Mouse (Mus musculus) gastrocnemius, adult 18-20 months (tissue): Measurements from ENCODE around the gene Ctf2. TPM values are rescaled to one million over a fixed set of nuclear protein-coding genes. Genes with fewer than 3 reads are reported as not detected.

Experiments
- DNase-seq: peaks from one replicate; pipeline ENCODE4 v3.0.0; 2021; ENCODE audit warnings: low spot score
- microRNA-seq: library from miRNA; unstranded; fragments of <30 nt; microRNA quantifications from one replicate; pipeline ENCODE4 v1.2.0, GENCODE M21; 2021
- total RNA-seq, 2 experiments: library from RNA; stranded (reverse); gene quantifications; 2 replicates each; pipeline ENCODE4 v1.2.3; 2021

Ctf2 gene
- total RNA-seq, 2 experiments from 2014 or later = not detected

GRCm38 (mm10) chr7:127686740-127687449 lies 45.1 kb downstream of the Ctf2 start:
- no peak for DNase-seq

GRCm38 (mm10) chr7:127685304-127686018 lies 46.5 kb downstream of the Ctf2 start:
- peak; percentile 72 for DNase-seq

- DNase-seq = no peak
Observed at GRCm38 (mm10) chr7:127681888-127682553, 49.9 kb downstream of the Ctf2 start.

- no peak for DNase-seq
Observed at GRCm38 (mm10) chr7:127680541-127680940, 51.4 kb downstream of the Ctf2 start.

DNA sequence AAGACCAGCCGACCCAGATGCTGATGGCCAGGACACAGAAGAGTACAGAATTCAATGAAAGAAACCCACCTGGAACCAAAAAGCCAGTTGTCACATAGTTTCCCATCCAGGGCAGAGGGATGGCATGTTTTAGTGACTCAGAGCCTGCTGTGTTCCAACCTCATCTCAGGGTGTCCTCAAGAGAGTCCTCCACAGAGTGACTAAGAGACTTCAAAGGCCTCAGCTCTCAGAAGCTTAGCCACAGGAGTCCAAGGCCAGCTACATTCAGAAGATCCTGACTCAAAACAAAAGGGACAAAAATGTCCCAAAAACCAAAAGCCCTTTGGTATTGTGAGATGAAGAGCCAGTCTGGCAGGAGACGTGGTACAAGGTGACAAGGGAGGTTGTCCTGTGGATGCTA lies 53.2 kb downstream of the Ctf2 start:
- no peak for DNase-seq

- no peak for DNase-seq
Observed at GRCm38 (mm10) chr7:127677609-127678008, 54.4 kb downstream of the Ctf2 start.

GRCm38 (mm10) chr7:127677077-127677476 lies 54.9 kb downstream of the Ctf2 start:
- peak; percentile 39 for DNase-seq

DNA sequence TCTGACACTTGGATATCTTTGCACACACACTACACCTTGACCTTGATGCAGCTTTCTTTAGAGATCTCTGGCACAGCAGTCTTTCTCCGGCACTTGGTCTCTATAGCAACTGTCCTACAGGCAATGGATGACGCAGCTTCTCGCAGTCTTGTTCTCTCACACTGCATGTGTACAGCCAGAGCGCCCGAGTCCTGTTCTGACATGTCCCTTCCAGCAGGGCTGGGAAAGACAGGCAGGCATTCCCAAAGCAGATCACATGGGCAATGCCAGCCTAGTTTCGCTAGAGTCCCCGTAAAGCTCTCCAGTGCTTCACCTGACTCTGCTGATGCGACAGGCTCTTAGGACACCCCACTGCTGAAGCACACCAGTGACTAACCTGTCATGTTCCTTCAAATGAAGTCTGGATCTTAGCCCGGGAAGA lies 56.6 kb downstream of the Ctf2 start:
- DNase-seq = no peak

- peak; percentile 88 for DNase-seq
Observed at GRCm38 (mm10) chr7:127674977-127675376, 57.0 kb downstream of the Ctf2 start.

- no peak for DNase-seq
Observed at GRCm38 (mm10) chr7:127672776-127673175, 59.2 kb downstream of the Ctf2 start.

- DNase-seq = no peak
Observed at GRCm38 (mm10) chr7:127671880-127672774, 59.8 kb downstream of the Ctf2 start.

Small RNA genes within 50 kb of the gene (microRNA-seq; reads per million reads assigned to microRNA genes)
- not detected for gene Mir762

Other genes with a start within 250 kb of the Ctf2 start
- gene Srcap, start 220.2 kb downstream of the Ctf2 start, total RNA-seq = 10 to 100 TPM; 46.5 to 46.6 TPM
- 1 to 10 TPM; 2.8 to 3.8 TPM for gene Gm42715, start 212.6 kb downstream of the Ctf2 start, total RNA-seq
- gene Tmem265, start 170.8 kb downstream of the Ctf2 start, total RNA-seq = not detected
- 10 to 100 TPM in 1 of 2 experiments, 1 to 10 TPM in 1; 9.0 to 10.4 TPM for gene Phkg2, start 158.8 kb downstream of the Ctf2 start, total RNA-seq
- 1 to 10 TPM; 2.9 to 3.3 TPM for gene Ccdc189, start 143.6 kb downstream of the Ctf2 start, total RNA-seq
- gene Rnf40, start 143.4 kb downstream of the Ctf2 start, total RNA-seq = 10 to 100 TPM; 30.5 to 33.4 TPM
- gene Zfp629, start 116.4 kb downstream of the Ctf2 start, total RNA-seq = 1 to 10 TPM; 7.4 to 9.5 TPM
- 10 to 100 TPM; 26.2 to 37.9 TPM for gene Bcl7c, start 23.2 kb downstream of the Ctf2 start, total RNA-seq
- 10 to 100 TPM; 17.3 to 17.5 TPM for gene Ctf1, start 19.4 kb downstream of the Ctf2 start, total RNA-seq
- 1 to 10 TPM; 1.4 to 1.7 TPM for gene Fbxl19, start 12.4 kb upstream of the Ctf2 start, total RNA-seq
- 10 to 100 TPM; 11.4 TPM for gene Orai3, start 37.6 kb upstream of the Ctf2 start, total RNA-seq
- gene Setd1a, start 44.5 kb upstream of the Ctf2 start, total RNA-seq = 10 to 100 TPM; 16.2 to 17.6 TPM
- 1 to 10 TPM in 1 of 2 experiments, under 1 TPM in 1; 0.78 to 2.0 TPM for gene Gm49388, start 53.4 kb upstream of the Ctf2 start, total RNA-seq
- gene Hsd3b7, start 68.4 kb upstream of the Ctf2 start, total RNA-seq = 1 to 10 TPM; 4.2 TPM
- gene Stx4a, start 92.1 kb upstream of the Ctf2 start, total RNA-seq = 10 to 100 TPM; 46.4 to 56.7 TPM
- 1 to 10 TPM in 1 of 2 experiments, under 1 TPM in 1; 0.74 to 1.2 TPM for gene Stx1b, start 92.4 kb upstream of the Ctf2 start, total RNA-seq
- gene Zfp646, start 144.1 kb upstream of the Ctf2 start, total RNA-seq = 10 to 100 TPM; 12.4 to 12.6 TPM
- 1 to 10 TPM; 3.2 to 4.1 TPM for gene Zfp668, start 144.7 kb upstream of the Ctf2 start, total RNA-seq
- gene Prss53, start 158.8 kb upstream of the Ctf2 start, total RNA-seq = 1 to 10 TPM; 1.9 TPM
- gene Gm21974, start 163.3 kb upstream of the Ctf2 start, total RNA-seq = not detected
- 1 to 10 TPM; 7.5 to 9.9 TPM for gene Vkorc1, start 163.5 kb upstream of the Ctf2 start, total RNA-seq
- gene Bckdk, start 171.9 kb upstream of the Ctf2 start, total RNA-seq = 100 to 1,000 TPM; 169 to 173 TPM
- gene Kat8, start 180.3 kb upstream of the Ctf2 start, total RNA-seq = 10 to 100 TPM; 23.1 to 24.7 TPM
- not detected for gene Prss8, start 197.9 kb upstream of the Ctf2 start, total RNA-seq
- gene Prss36, start 214.6 kb upstream of the Ctf2 start, total RNA-seq = 1 to 10 TPM; 6.1 to 7.1 TPM
- 10 to 100 TPM; 83.3 to 92.1 TPM for gene Fus, start 235.3 kb upstream of the Ctf2 start, total RNA-seq